Mouse (Mus musculus) C2C12 (cell line): ENCODE measurements around the gene Lyrm1. TPM values are rescaled to one million over a fixed set of nuclear protein-coding genes. Genes with fewer than 3 reads are reported as not detected.

ENCODE experiments used
- H3K27me3 ChIP-seq: one replicate; pipeline ENCODE4 v1.6.1; 2011; ENCODE audit not compliant: control insufficient read depth, insufficient read depth, insufficient read length
- H3K36me3 ChIP-seq: one replicate; pipeline ENCODE4 v1.6.1; 2011; ENCODE audit not compliant: control insufficient read depth, insufficient read depth
- H3K4me3 ChIP-seq: one replicate; pipeline ENCODE4 v1.5.1; 2011; ENCODE audit warnings: mild to moderate bottlenecking, control low read depth; ENCODE audit not compliant: poor library complexity, insufficient read depth, severe bottlenecking
- H3K79me2 ChIP-seq: one replicate; pipeline ENCODE4 v1.6.1; 2011; ENCODE audit not compliant: control insufficient read depth, insufficient read depth
- H3K79me3 ChIP-seq: one replicate; pipeline ENCODE4 v1.6.1; 2011; ENCODE audit warnings: low read depth, control low read depth
- H3ac ChIP-seq: one replicate; pipeline ENCODE3; 2011; ENCODE audit warnings: low read depth; ENCODE audit not compliant: control insufficient read depth, insufficient read length
- CEBPB ChIP-seq: IDR thresholded peaks from one replicate; pipeline ENCODE4 v1.6.1; 2011; ENCODE audit warnings: low read depth, mild to moderate bottlenecking, control low read depth, moderate library complexity
- CTCF ChIP-seq: IDR thresholded peaks from one replicate; pipeline ENCODE4 v1.5.1; 2011; ENCODE audit not compliant: control insufficient read depth, insufficient read depth, insufficient read length
- FOSL1 ChIP-seq: IDR thresholded peaks from one replicate; pipeline ENCODE4 v1.8.0; 2011; ENCODE audit warnings: mild to moderate bottlenecking, low read length; ENCODE audit not compliant: poor library complexity, insufficient read depth, severe bottlenecking
- MAX ChIP-seq: IDR thresholded peaks from one replicate; pipeline ENCODE4 v1.6.1; 2011; ENCODE audit warnings: mild to moderate bottlenecking, control low read depth
- MYOD1 ChIP-seq: IDR thresholded peaks from one replicate; pipeline ENCODE4 v1.6.1; 2011; ENCODE audit warnings: low read depth; ENCODE audit not compliant: control insufficient read depth, insufficient read length
- MYOG ChIP-seq: IDR thresholded peaks from one replicate; pipeline ENCODE4 v1.6.1; 2011; ENCODE audit not compliant: control insufficient read depth, insufficient read length; ENCODE audit errors: extremely low read depth
- USF1 ChIP-seq: IDR thresholded peaks from one replicate; pipeline ENCODE4 v1.6.1; 2011; ENCODE audit warnings: low read depth, mild to moderate bottlenecking, control low read depth, moderate library complexity
- long read RNA-seq, 2 experiments: library from polyadenylated mRNA; unstranded; transcript quantifications; one replicate each; pipeline ENCODE4 v2.0.0; 2019 to 2020
- polyA plus RNA-seq: library from polyadenylated mRNA; unstranded; fragments of >200 nt; fragmentation: generic; extraction: Trizol; gene quantifications from one replicate; pipeline ENCODE4 v1.2.1, GENCODE M21; 2012; ENCODE audit warnings: missing spikeins

The Lyrm1 gene
- polyA plus RNA-seq: 2.2 TPM
- long read RNA-seq, experiment 1, partial matches to known transcripts: 0 of 3 reads
- long read RNA-seq, experiment 1, other reads (novel, unspliced or antisense): 1 of 3 reads
- long read RNA-seq, experiment 2, partial matches to known transcripts: 0 of 1 reads
- long read RNA-seq, experiment 2, other reads (novel, unspliced or antisense): 0 of 1 reads

- TF ChIP-seq CTCF (no peak), CEBPB (no peak), MAX (peak; percentile 25), MYOD1 (no peak)
- Histone ChIP-seq H3K79me2 (peaks cover 44% of the 10 kb centered on the region), H3K79me3 (peaks cover 19% of the 10 kb centered on the region), H3K27me3 (no peaks in the 10 kb centered on the region), H3ac (peak within 1 kb of the TSS; percentile 61), H3K36me3 (peaks cover 5% of the 10 kb centered on the region), H3K4me3 (peak within 1 kb of the TSS; percentile 61)
Observed at GRCm38 (mm10) chr7:119895639-119896512, at the start of gene Lyrm1, which contains the start of gene Dcun1d3. TSS of gene Lyrm1 (plus strand) at chr7:119895861. TSS of gene Dcun1d3 (minus strand) at chr7:119896298.

- TF ChIP-seq FOSL1 (no peak), USF1 (no peak), CEBPB (no peak), CTCF (no peak), MAX (no peak), MYOG (no peak), MYOD1 (no peak)
- H3K4me3 ChIP-seq: no peak overlapping the region
- peaks cover 8% of the 10 kb centered on the region for H3K36me3 ChIP-seq
- no peak overlapping the region for H3ac ChIP-seq
- no peaks in the 10 kb centered on the region for H3K27me3 ChIP-seq
- no peaks in the 10 kb centered on the region for H3K79me3 ChIP-seq
- H3K79me2 ChIP-seq: no peaks in the 10 kb centered on the region
Observed at GRCm38 (mm10) chr7:119847396-119847795, 48.3 kb upstream of the Lyrm1 start.

- H3K36me3 ChIP-seq: peaks cover 7% of the 10 kb centered on the region
Observed at GRCm38 (mm10) chr7:119849096-119849495, 46.6 kb upstream of the Lyrm1 start.

GRCm38 (mm10) chr7:119850737-119851136, 44.9 kb upstream of the Lyrm1 start:
- TF ChIP-seq CTCF: no peak
- peak; percentile 43 for TF ChIP-seq CEBPB
- H3K79me2 ChIP-seq: no peaks in the 10 kb centered on the region
- no peaks in the 10 kb centered on the region for H3K79me3 ChIP-seq
- H3K36me3 ChIP-seq: peaks cover 11% of the 10 kb centered on the region
- no peak overlapping the region for H3ac ChIP-seq
- no peak overlapping the region for H3K4me3 ChIP-seq
- H3K27me3 ChIP-seq: no peaks in the 10 kb centered on the region

More at GRCm38 (mm10) chr7:119849096-119849495, 46.6 kb upstream of the Lyrm1 start:
- H3ac ChIP-seq: no peak overlapping the region
- no peaks in the 10 kb centered on the region for H3K27me3 ChIP-seq
- no peaks in the 10 kb centered on the region for H3K79me2 ChIP-seq
- TF ChIP-seq CTCF (peak; percentile 49), MAX (no peak)
- no peaks in the 10 kb centered on the region for H3K79me3 ChIP-seq
- no peak overlapping the region for H3K4me3 ChIP-seq

- Histone ChIP-seq H3K79me3 (no peaks in the 10 kb centered on the region), H3K79me2 (no peaks in the 10 kb centered on the region), H3K36me3 (peaks cover 16% of the 10 kb centered on the region), H3K27me3 (no peaks in the 10 kb centered on the region), H3ac (no peak overlapping the region), H3K4me3 (no peak overlapping the region)
- peak; percentile 33 for TF ChIP-seq MYOD1
- no peak for TF ChIP-seq CTCF
Observed at GRCm38 (mm10) chr7:119852494-119852893, 43.2 kb upstream of the Lyrm1 start.

GRCm38 (mm10) chr7:119853186-119853585, 42.5 kb upstream of the Lyrm1 start:
- H3K4me3 ChIP-seq: no peak overlapping the region
- TF ChIP-seq USF1 (no peak), MAX (no peak), FOSL1 (no peak), CEBPB (no peak), MYOD1 (no peak), MYOG (no peak), CTCF (no peak)
- H3K27me3 ChIP-seq: no peaks in the 10 kb centered on the region
- no peak overlapping the region for H3ac ChIP-seq
- H3K79me2 ChIP-seq: no peaks in the 10 kb centered on the region
- H3K79me3 ChIP-seq: no peaks in the 10 kb centered on the region
- peaks cover 23% of the 10 kb centered on the region for H3K36me3 ChIP-seq
